Mouse (Mus musculus) cerebellum, postnatal 10 days (tissue): Measurements from ENCODE around the gene Aimp2.

Experiments used
- DNase-seq, 2 experiments: peaks; one replicate each; pipeline ENCODE4 v3.0.0; 2021; ENCODE audit warnings: mixed read lengths in 2 of 2

Gene Aimp2

GRCm38 (mm10) chr5:143897635-143898330 lies 11.9 kb downstream of the Aimp2 start, which contains the start of gene Ankrd61:
TSS of gene Ankrd61 (minus strand) at chr5:143897685.
- no peak for DNase-seq

GRCm38 (mm10) chr5:143893396-143893795 lies 16.3 kb downstream of the Aimp2 start:
- no peak for DNase-seq

GRCm38 (mm10) chr5:143892255-143892886 lies 17.3 kb downstream of the Aimp2 start:
- no peak for DNase-seq

- DNase-seq: no peak
These were observed 18.9 kb downstream of the Aimp2 start for GRCm38 (mm10) chr5:143890741-143891140.

- no peak for DNase-seq
These were observed 24.4 kb downstream of the Aimp2 start for GRCm38 (mm10) chr5:143885274-143885673.

- no peak for DNase-seq
These were observed 35.1 kb downstream of the Aimp2 start for GRCm38 (mm10) chr5:143874571-143874970.

- no peak for DNase-seq
These were observed 38.0 kb downstream of the Aimp2 start for GRCm38 (mm10) chr5:143871547-143872169.
